Mouse (Mus musculus) heart, adult 2 months (tissue): ENCODE results near the gene Tspoap1. TPM values are rescaled to one million over a fixed set of nuclear protein-coding genes. Genes with fewer than 3 reads are reported as not detected.

Source experiments
- DNase-seq, 2 experiments: peaks; one replicate each; pipeline ENCODE4 v3.0.0; 2021
- H3K27ac ChIP-seq: fragments of 200-600 bp; 2 replicates; pipeline ENCODE4 v1.8.1; 2022
- H3K27me3 ChIP-seq: fragments of 200-500 bp; 2 replicates; pipeline ENCODE4 v1.6.1; 2012; ENCODE audit warnings: mild to moderate bottlenecking, low read length, inconsistent platforms, mixed read lengths; ENCODE audit not compliant: control insufficient read depth, insufficient read depth
- H3K36me3 ChIP-seq: fragments of 200-500 bp; 2 replicates; pipeline ENCODE4 v1.6.1; 2012; ENCODE audit warnings: low read length, inconsistent platforms; ENCODE audit not compliant: control insufficient read depth, insufficient read depth
- H3K4me1 ChIP-seq: fragments of 200-500 bp; 2 replicates; pipeline ENCODE4 v1.6.1; 2011; ENCODE audit warnings: low read length; ENCODE audit not compliant: control insufficient read depth, insufficient read depth
- H3K4me3 ChIP-seq: fragments of 200-600 bp; 2 replicates; pipeline ENCODE4 v1.8.1; 2022
- H3K79me2 ChIP-seq: fragments of 200-500 bp; replicated peaks from 2 replicates; pipeline ENCODE4 v1.6.1; 2012; ENCODE audit warnings: mild to moderate bottlenecking, inconsistent platforms, low read length, moderate library complexity, mixed read lengths; ENCODE audit not compliant: control insufficient read depth, insufficient read depth
- H3K9ac ChIP-seq: fragments of 200-500 bp; 2 replicates; pipeline ENCODE4 v1.6.1; 2012; ENCODE audit warnings: low read depth, mild to moderate bottlenecking, control low read depth, inconsistent platforms, low read length, mixed read lengths
- CTCF ChIP-seq: fragments of 200-600 bp; IDR thresholded peaks from 2 replicates; pipeline ENCODE4 v1.8.1; 2022; ENCODE audit warnings: antibody characterized with exemption, mild to moderate bottlenecking, moderate library complexity
- EP300 ChIP-seq: fragments of 200-500 bp; IDR thresholded peaks from 2 replicates; pipeline ENCODE4 v1.6.1; 2011; ENCODE audit warnings: low read depth, low read length, control low read depth; ENCODE audit not compliant: insufficient read depth
- POLR2A ChIP-seq: fragments of 200-500 bp; IDR thresholded peaks from 2 replicates; pipeline ENCODE4 v1.6.1; 2011; ENCODE audit warnings: mild to moderate bottlenecking, low read depth, low read length, control low read depth; ENCODE audit not compliant: insufficient read depth
- WGBS: fragments of 180-500 bp; shearing (Covaris S2); methylation state at CpG from one replicate; pipeline ENCODE4 v1.1.7; 2018; 5-methylcytosine and 5-hydroxymethylcytosine counted together
- intact Hi-C: fragments of 180-260 bp; cut with DNase I; formaldehyde crosslinking; loops from one replicate; pipeline ENCODE4 v1.15.1; 2025
- microRNA-seq, 2 experiments: library from miRNA; unstranded; fragments of <30 nt; microRNA quantifications; one replicate each; pipeline ENCODE4 v1.2.0; 2021
- polyA plus RNA-seq: library from polyadenylated mRNA; depleted of rRNA; stranded (reverse); fragments of >200 nt; gene quantifications from 2 replicates; pipeline ENCODE4 v1.2.3, GENCODE M21; 2012; rRNA removed
- total RNA-seq, 2 experiments: library from RNA; stranded (reverse); gene quantifications; 2 replicates each; pipeline ENCODE4 v1.2.3; 2021

Tspoap1 gene
- total and polyA plus RNA-seq, 3 experiments = 0.66 TPM; not detected in 2

DNA sequence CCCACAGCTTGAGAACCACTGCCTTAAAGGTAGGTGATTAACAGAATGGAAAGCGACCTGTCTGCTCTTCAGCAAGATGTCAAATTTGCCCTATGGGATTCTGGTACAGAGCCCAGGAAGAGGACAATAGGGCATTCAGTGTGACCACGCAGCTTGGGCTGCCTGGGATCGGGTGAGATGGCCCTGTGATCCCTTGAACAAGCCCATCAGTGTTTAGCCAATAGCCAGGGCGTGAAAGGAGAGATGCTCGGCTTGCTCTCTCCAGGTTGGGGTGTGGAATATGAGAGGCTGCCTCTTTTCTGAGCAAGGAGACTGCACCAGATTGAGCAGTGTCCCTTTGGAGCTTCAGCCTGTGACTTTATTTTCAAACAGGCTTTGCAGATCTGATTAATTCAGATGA, 61.2 kb downstream of the Tspoap1 start:
- Histone ChIP-seq H3K4me1 (no peaks in the 10 kb centered on the region), H3K27ac (no peak overlapping the region), H3K4me3 (no peak overlapping the region), H3K9ac (no peak overlapping the region), H3K79me2 (no peaks in the 10 kb centered on the region), H3K27me3 (no peaks in the 10 kb centered on the region), H3K36me3 (no peaks in the 10 kb centered on the region)
- 65% methylated on average over 5 of the region's 5 CpGs for WGBS
- intact Hi-C loops = no loop called here
- TF ChIP-seq POLR2A = no peak
- TF ChIP-seq EP300 = no peak
- TF ChIP-seq CTCF = no peak
- no peak for DNase-seq

DNA sequence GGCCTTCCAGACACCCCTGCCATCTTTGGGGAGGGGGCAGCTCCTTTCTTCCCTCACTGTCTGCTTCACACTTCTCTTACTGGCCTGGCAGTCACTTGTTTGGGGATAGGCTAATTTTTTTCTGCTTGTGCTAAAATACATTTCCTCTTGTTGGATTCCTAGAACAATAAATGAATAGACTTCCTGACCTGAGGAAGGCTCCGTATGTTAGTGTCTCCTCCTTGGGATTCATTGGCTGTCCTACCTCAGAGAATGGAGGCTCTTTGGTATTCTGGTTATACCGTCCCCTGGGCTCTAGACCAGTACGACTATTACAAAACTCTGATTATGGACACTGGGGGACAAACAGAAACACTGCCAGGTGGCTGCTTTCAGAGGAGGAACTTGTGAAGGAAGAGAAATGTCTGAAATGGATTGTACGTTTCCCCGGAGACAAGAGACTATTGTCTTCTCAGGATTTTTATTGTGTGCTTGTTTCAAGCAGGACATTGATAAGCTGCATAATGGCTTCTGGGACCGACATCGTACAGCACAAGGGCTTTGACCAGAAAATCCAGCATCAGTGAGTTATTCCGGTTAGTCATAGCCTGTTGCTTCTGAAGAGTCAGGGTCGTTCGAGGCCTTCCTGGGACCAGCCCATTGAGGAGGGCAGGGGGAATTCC, 68.0 kb downstream of the Tspoap1 start, which contains the start of gene Lpo:
TSS of gene Lpo (minus strand) at position 51 of the 662 bp plus-strand sequence.
- Histone ChIP-seq H3K79me2 (no peaks in the 10 kb centered on the region), H3K4me3 (no peak within 1 kb of the TSS), H3K27me3 (no peaks in the 10 kb centered on the region), H3K36me3 (no peaks in the 10 kb centered on the region), H3K4me1 (no peaks in the 10 kb centered on the region), H3K27ac (no peak within 1 kb of the TSS), H3K9ac (no peak within 1 kb of the TSS)
- intact Hi-C loops = no loop called here
- WGBS = 33% methylated on average over 10 of the region's 10 CpGs
- no peak for TF ChIP-seq POLR2A
- TF ChIP-seq EP300 = no peak
- TF ChIP-seq CTCF = no peak
- no peak for DNase-seq

Small RNA genes within 50 kb of the gene (microRNA-seq; reads per million reads assigned to microRNA genes)
- gene Mir142 (0 reads per million in 2 experiments), gene Mir142b (0 reads per million in 2 experiments)

Other genes with a start within 250 kb of the Tspoap1 start
- not detected for gene Gm11492, start 193.9 kb upstream of the Tspoap1 start, total RNA-seq
- 0.04 TPM in 1 of 2 replicates, not detected in the other for gene Gm11492, start 193.9 kb upstream of the Tspoap1 start, polyA plus RNA-seq
- gene Sept4, start 191.6 kb upstream of the Tspoap1 start, total RNA-seq = 10 to 100 TPM; 36.7 to 38.6 TPM
- 39.9 and 54.4 TPM in 2 replicates for gene Sept4, start 191.6 kb upstream of the Tspoap1 start, polyA plus RNA-seq
- gene Mtmr4, start 168.4 kb upstream of the Tspoap1 start, total RNA-seq = 10 to 100 TPM; 24.7 to 27.8 TPM
- gene Mtmr4, start 168.4 kb upstream of the Tspoap1 start, polyA plus RNA-seq = 7.9 and 19.0 TPM in 2 replicates
- under 1 TPM in 1 of 2 experiments, not detected in 1; 0.05 TPM for gene Hsf5, start 143.4 kb upstream of the Tspoap1 start, total RNA-seq
- gene Hsf5, start 143.4 kb upstream of the Tspoap1 start, polyA plus RNA-seq = 0.02 and 0.06 TPM in 2 replicates
- gene Rnf43, start 97.8 kb upstream of the Tspoap1 start, total RNA-seq = under 1 TPM; 0.42 to 0.45 TPM
- gene Rnf43, start 97.8 kb upstream of the Tspoap1 start, polyA plus RNA-seq = 0.15 and 0.31 TPM in 2 replicates
- gene Supt4a, start 23.0 kb upstream of the Tspoap1 start, total RNA-seq = 10 to 100 TPM; 41.4 to 44.6 TPM
- gene Supt4a, start 23.0 kb upstream of the Tspoap1 start, polyA plus RNA-seq = 47.5 and 80.4 TPM in 2 replicates
- not detected for gene Mpo, start 33.0 kb downstream of the Tspoap1 start, total RNA-seq
- 0.10 TPM in 1 of 2 replicates, not detected in the other for gene Mpo, start 33.0 kb downstream of the Tspoap1 start, polyA plus RNA-seq
- not detected for gene Lpo, start 67.7 kb downstream of the Tspoap1 start, total RNA-seq
- gene Lpo, start 67.7 kb downstream of the Tspoap1 start, polyA plus RNA-seq = 0.04 TPM in 1 of 2 replicates, not detected in the other
- gene Mks1, start 92.7 kb downstream of the Tspoap1 start, total RNA-seq = 1 to 10 TPM; 2.2 to 2.9 TPM
- 4.6 and 5.4 TPM in 2 replicates for gene Mks1, start 92.7 kb downstream of the Tspoap1 start, polyA plus RNA-seq
- gene Epx, start 115.0 kb downstream of the Tspoap1 start, total RNA-seq = not detected
- gene Epx, start 115.0 kb downstream of the Tspoap1 start, polyA plus RNA-seq = not detected in 2 replicates
- gene Olfr462, start 131.7 kb downstream of the Tspoap1 start, total RNA-seq = not detected
- gene Olfr462, start 131.7 kb downstream of the Tspoap1 start, polyA plus RNA-seq = not detected in 2 replicates
- not detected for gene Olfr463, start 136.8 kb downstream of the Tspoap1 start, total RNA-seq
- gene Olfr463, start 136.8 kb downstream of the Tspoap1 start, polyA plus RNA-seq = not detected in 2 replicates
- gene Olfr464, start 160.4 kb downstream of the Tspoap1 start, total RNA-seq = not detected
- not detected in 2 replicates for gene Olfr464, start 160.4 kb downstream of the Tspoap1 start, polyA plus RNA-seq
- 100 to 1,000 TPM; 361 to 396 TPM for gene Dynll2, start 227.0 kb downstream of the Tspoap1 start, total RNA-seq
- gene Dynll2, start 227.0 kb downstream of the Tspoap1 start, polyA plus RNA-seq = 225 and 357 TPM in 2 replicates